Mouse (Mus musculus): ENCODE data around the gene Fance. TPM values are rescaled to one million over a fixed set of nuclear protein-coding genes. Genes with fewer than 3 reads are reported as not detected.

Fance gene
- polyA plus RNA-seq (2015; fragmentation: Nextera tagmentation; extraction: Ambion mirVana): 22.6 and 24.6 TPM in 2 replicates

GRCm38 (mm10) chr17:28313212-28313879 lies at the start of gene Fance:
Fance (plus strand) TSS chr17:28313519.
- peaks cover 26% of the 10 kb centered on the region for H3K4me1 ChIP-seq
- peaks cover 25% of the 10 kb centered on the region for H3K36me3 ChIP-seq (ENCODE audit: poor library complexity, severe bottlenecking)
- H3K4me2 ChIP-seq: peak within 1 kb of the TSS; percentile 89
- H3K27ac ChIP-seq: peak within 1 kb of the TSS; percentile 85
- H3K4me3 ChIP-seq: peak within 1 kb of the TSS; percentile 85
- H3K27me3 ChIP-seq: no peaks in the 10 kb centered on the region
- ATAC-seq: peak; percentile 99
- under 1% methylated on average over 57 of the region's 69 CpGs for WGBS
- H3K9ac ChIP-seq: peak within 1 kb of the TSS; percentile 93
- H3K9me3 ChIP-seq (replicated peaks): no peaks in the 10 kb centered on the region

- no peak for ATAC-seq
- no peak overlapping the region for H3K9ac ChIP-seq
- no peak overlapping the region for H3K27ac ChIP-seq
- no peaks in the 10 kb centered on the region for H3K9me3 ChIP-seq (replicated peaks)
- H3K27me3 ChIP-seq: no peaks in the 10 kb centered on the region
- no peak overlapping the region for H3K4me2 ChIP-seq
- no peak overlapping the region for H3K4me3 ChIP-seq
- no peaks in the 10 kb centered on the region for H3K36me3 ChIP-seq (ENCODE audit: poor library complexity, severe bottlenecking)
- WGBS: 90% methylated on average over 5 of the region's 5 CpGs
- H3K4me1 ChIP-seq: no peaks in the 10 kb centered on the region
Observed at GRCm38 (mm10) chr17:28267251-28267650, 46.1 kb upstream of the Fance start.

- no peak overlapping the region for H3K9ac ChIP-seq
- H3K27me3 ChIP-seq: no peaks in the 10 kb centered on the region
- no peak overlapping the region for H3K4me2 ChIP-seq
- WGBS: 86% methylated on average over 13 of the region's 13 CpGs
- H3K27ac ChIP-seq: no peak overlapping the region
- no peaks in the 10 kb centered on the region for H3K36me3 ChIP-seq (ENCODE audit: poor library complexity, severe bottlenecking)
- no peaks in the 10 kb centered on the region for H3K4me1 ChIP-seq
- no peak for ATAC-seq
- no peaks in the 10 kb centered on the region for H3K9me3 ChIP-seq (replicated peaks)
- no peak overlapping the region for H3K4me3 ChIP-seq
Observed at GRCm38 (mm10) chr17:28270165-28270564, 43.2 kb upstream of the Fance start.

- H3K27ac ChIP-seq: no peak overlapping the region
- H3K9me3 ChIP-seq (replicated peaks): no peaks in the 10 kb centered on the region
- no peak overlapping the region for H3K4me3 ChIP-seq
- no peak overlapping the region for H3K4me2 ChIP-seq
- H3K9ac ChIP-seq: no peak overlapping the region
- WGBS: 90% methylated on average over 12 of the region's 12 CpGs
- no peaks in the 10 kb centered on the region for H3K36me3 ChIP-seq (ENCODE audit: poor library complexity, severe bottlenecking)
- H3K4me1 ChIP-seq: no peaks in the 10 kb centered on the region
- no peak for ATAC-seq
- no peaks in the 10 kb centered on the region for H3K27me3 ChIP-seq
Observed at GRCm38 (mm10) chr17:28271537-28272266, 41.6 kb upstream of the Fance start.

GRCm38 (mm10) chr17:28272281-28272680 lies 41.0 kb upstream of the Fance start:
- Histone ChIP-seq H3K27ac (no peak overlapping the region), H3K27me3 (no peaks in the 10 kb centered on the region), H3K9ac (no peak overlapping the region), H3K4me3 (no peak overlapping the region), H3K36me3 (ENCODE audit: poor library complexity, severe bottlenecking) (no peaks in the 10 kb centered on the region), H3K4me2 (no peak overlapping the region), H3K4me1 (no peaks in the 10 kb centered on the region), H3K9me3 (replicated peaks) (no peaks in the 10 kb centered on the region)
- ATAC-seq: no peak
- 87% methylated on average over 9 of the region's 9 CpGs for WGBS

GRCm38 (mm10) chr17:28272837-28273236 lies 40.5 kb upstream of the Fance start:
- H3K9ac ChIP-seq: no peak overlapping the region
- no peak for ATAC-seq
- H3K27me3 ChIP-seq: no peaks in the 10 kb centered on the region
- no peak overlapping the region for H3K4me3 ChIP-seq
- 85% methylated on average over 6 of the region's 6 CpGs for WGBS
- H3K4me2 ChIP-seq: no peak overlapping the region
- no peaks in the 10 kb centered on the region for H3K36me3 ChIP-seq (ENCODE audit: poor library complexity, severe bottlenecking)
- no peak overlapping the region for H3K27ac ChIP-seq
- no peaks in the 10 kb centered on the region for H3K4me1 ChIP-seq
- H3K9me3 ChIP-seq (replicated peaks): no peaks in the 10 kb centered on the region

- Histone ChIP-seq H3K4me2 (no peak overlapping the region), H3K4me3 (no peak overlapping the region), H3K9ac (no peak overlapping the region), H3K4me1 (0 out of 2 replicates have a peak, but pooled peaks cover 1% of the 10 kb centered on the region), H3K27me3 (no peaks in the 10 kb centered on the region), H3K9me3 (replicated peaks) (no peaks in the 10 kb centered on the region), H3K36me3 (ENCODE audit: poor library complexity, severe bottlenecking) (no peaks in the 10 kb centered on the region), H3K27ac (no peak overlapping the region)
- ATAC-seq: no peak
- WGBS: 79% methylated on average over 3 of the region's 3 CpGs
Observed at GRCm38 (mm10) chr17:28274739-28275138, 38.6 kb upstream of the Fance start.

GRCm38 (mm10) chr17:28277226-28277625 lies 36.1 kb upstream of the Fance start:
- H3K27ac ChIP-seq: no peak overlapping the region
- WGBS: 87% methylated on average over 14 of the region's 14 CpGs
- H3K9ac ChIP-seq: no peak overlapping the region

GRCm38 (mm10) chr17:28277721-28278120 lies 35.6 kb upstream of the Fance start:
- no peak for ATAC-seq
- Histone ChIP-seq H3K4me2 (no peak overlapping the region), H3K9ac (no peak overlapping the region), H3K4me1 (0 out of 2 replicates have a peak, but pooled peaks cover 2% of the 10 kb centered on the region), H3K4me3 (no peak overlapping the region), H3K27ac (no peak overlapping the region), H3K27me3 (no peaks in the 10 kb centered on the region), H3K36me3 (ENCODE audit: poor library complexity, severe bottlenecking) (no peaks in the 10 kb centered on the region), H3K9me3 (replicated peaks) (no peaks in the 10 kb centered on the region)
- 83% methylated on average over 10 of the region's 10 CpGs for WGBS

More at GRCm38 (mm10) chr17:28277226-28277625, 36.1 kb upstream of the Fance start:
- no peak overlapping the region for H3K4me3 ChIP-seq
- no peak overlapping the region for H3K4me2 ChIP-seq
- H3K27me3 ChIP-seq: no peaks in the 10 kb centered on the region
- 0 out of 2 replicates have a peak, but pooled peaks cover 2% of the 10 kb centered on the region for H3K4me1 ChIP-seq
- no peaks in the 10 kb centered on the region for H3K9me3 ChIP-seq (replicated peaks)
- H3K36me3 ChIP-seq (ENCODE audit: poor library complexity, severe bottlenecking): no peaks in the 10 kb centered on the region
- ATAC-seq: no peak

GRCm38 (mm10) chr17:28278156-28278555 lies 35.2 kb upstream of the Fance start:
- Histone ChIP-seq H3K27ac (no peak overlapping the region), H3K4me2 (no peak overlapping the region), H3K9me3 (replicated peaks) (no peaks in the 10 kb centered on the region), H3K9ac (no peak overlapping the region), H3K4me3 (no peak overlapping the region), H3K4me1 (0 out of 2 replicates have a peak, but pooled peaks cover 2% of the 10 kb centered on the region), H3K27me3 (no peaks in the 10 kb centered on the region), H3K36me3 (ENCODE audit: poor library complexity, severe bottlenecking) (no peaks in the 10 kb centered on the region)
- no peak for ATAC-seq
- 100% methylated on average over 3 of the region's 3 CpGs for WGBS

GRCm38 (mm10) chr17:28279236-28279635 lies 34.1 kb upstream of the Fance start:
- Histone ChIP-seq H3K36me3 (ENCODE audit: poor library complexity, severe bottlenecking) (no peaks in the 10 kb centered on the region), H3K27me3 (no peaks in the 10 kb centered on the region), H3K9me3 (replicated peaks) (no peaks in the 10 kb centered on the region), H3K9ac (no peak overlapping the region), H3K4me2 (no peak overlapping the region), H3K4me1 (0 out of 2 replicates have a peak, but pooled peaks cover 2% of the 10 kb centered on the region), H3K4me3 (no peak overlapping the region), H3K27ac (no peak overlapping the region)
- no peak for ATAC-seq
- WGBS: 55% methylated on average over 4 of the region's 4 CpGs

GRCm38 (mm10) chr17:28279780-28280422 lies 33.4 kb upstream of the Fance start:
- H3K9me3 ChIP-seq (replicated peaks): no peaks in the 10 kb centered on the region
- no peaks in the 10 kb centered on the region for H3K36me3 ChIP-seq (ENCODE audit: poor library complexity, severe bottlenecking)
- 72% methylated on average over 15 of the region's 15 CpGs for WGBS
- H3K27me3 ChIP-seq: no peaks in the 10 kb centered on the region
- H3K4me2 ChIP-seq: no peak overlapping the region
- H3K4me3 ChIP-seq: no peak overlapping the region
- no peak for ATAC-seq
- no peak overlapping the region for H3K27ac ChIP-seq
- H3K4me1 ChIP-seq: 0 out of 2 replicates have a peak, but pooled peaks cover 2% of the 10 kb centered on the region
- H3K9ac ChIP-seq: no peak overlapping the region
